Mouse (Mus musculus) erythroblast, embryonic 14.5 days (primary cell): ENCODE data around the gene Tmem72. TPM values are rescaled to one million over a fixed set of nuclear protein-coding genes. Genes with fewer than 3 reads are reported as not detected.

Experiments used
- H3K27me3 ChIP-seq: 2 replicates; pipeline ENCODE4 v1.6.1; 2012; ENCODE audit warnings: inconsistent platforms; ENCODE audit not compliant: control insufficient read depth
- H3K36me3 ChIP-seq: 2 replicates; pipeline ENCODE4 v1.6.1; 2012; ENCODE audit warnings: mild to moderate bottlenecking, inconsistent platforms; ENCODE audit not compliant: control insufficient read depth
- H3K4me1 ChIP-seq: 2 replicates; pipeline ENCODE4 v1.6.1; 2012; ENCODE audit warnings: inconsistent platforms; ENCODE audit not compliant: control insufficient read depth
- H3K4me3 ChIP-seq: replicated peaks from 2 replicates; pipeline ENCODE3; 2012; ENCODE audit warnings: moderate library complexity, mild to moderate bottlenecking, inconsistent platforms
- H3K9me3 ChIP-seq: 2 replicates; pipeline ENCODE4 v1.6.1; 2012; ENCODE audit warnings: low read length, inconsistent platforms, mixed read lengths; ENCODE audit not compliant: control insufficient read depth
- GATA1 ChIP-seq: IDR thresholded peaks from 2 replicates; pipeline ENCODE4 v1.6.1; 2012; ENCODE audit warnings: low read length, inconsistent platforms, mixed read lengths
- TAL1 ChIP-seq: IDR thresholded peaks from 3 replicates; pipeline ENCODE4 v1.6.1; 2012; ENCODE audit warnings: low read length, inconsistent platforms, mixed read lengths
- polyA plus RNA-seq: library from polyadenylated mRNA; stranded (reverse); fragments of >175 nt; gene quantifications from 2 replicates; pipeline ENCODE4 v1.2.3, GENCODE M21; 2012

The Tmem72 gene
- polyA plus RNA-seq, 1 experiment, result not detected

GRCm38 (mm10) chr6:116718361-116718760 is 1.6 kb upstream of the Tmem72 start:
- Histone ChIP-seq H3K36me3 (no peaks in the 10 kb centered on the region), H3K9me3 (no peaks in the 10 kb centered on the region), H3K27me3 (no peaks in the 10 kb centered on the region), H3K4me1 (no peaks in the 10 kb centered on the region), H3K4me3 (no peak overlapping the region)
- no peak for TF ChIP-seq GATA1
- TF ChIP-seq TAL1, result no peak

- H3K27me3 ChIP-seq, result no peaks in the 10 kb centered on the region
- no peaks in the 10 kb centered on the region for H3K36me3 ChIP-seq
- no peaks in the 10 kb centered on the region for H3K9me3 ChIP-seq
- H3K4me3 ChIP-seq, result no peak overlapping the region
- H3K4me1 ChIP-seq, result no peaks in the 10 kb centered on the region
- TF ChIP-seq TAL1 (no peak), GATA1 (no peak)
Observed at GRCm38 (mm10) chr6:116717851-116718250, 1.1 kb upstream of the Tmem72 start.

- Histone ChIP-seq H3K27me3 (no peaks in the 10 kb centered on the region), H3K4me3 (no peak overlapping the region), H3K4me1 (no peaks in the 10 kb centered on the region), H3K36me3 (no peaks in the 10 kb centered on the region), H3K9me3 (no peaks in the 10 kb centered on the region)
- TF ChIP-seq GATA1 (no peak), TAL1 (no peak)
Observed at GRCm38 (mm10) chr6:116715166-116715565, 1.5 kb downstream of the Tmem72 start.

GRCm38 (mm10) chr6:116714576-116714975 is 2.1 kb downstream of the Tmem72 start:
- TF ChIP-seq GATA1, result no peak
- no peak for TF ChIP-seq TAL1
- Histone ChIP-seq H3K27me3 (no peaks in the 10 kb centered on the region), H3K4me1 (no peaks in the 10 kb centered on the region), H3K36me3 (no peaks in the 10 kb centered on the region), H3K9me3 (no peaks in the 10 kb centered on the region), H3K4me3 (no peak overlapping the region)

GRCm38 (mm10) chr6:116713966-116714365 is 2.7 kb downstream of the Tmem72 start:
- Histone ChIP-seq H3K4me3 (no peak overlapping the region), H3K4me1 (no peaks in the 10 kb centered on the region), H3K9me3 (no peaks in the 10 kb centered on the region), H3K27me3 (no peaks in the 10 kb centered on the region), H3K36me3 (no peaks in the 10 kb centered on the region)
- no peak for TF ChIP-seq GATA1
- TF ChIP-seq TAL1, result no peak

GRCm38 (mm10) chr6:116712503-116712902 is 4.2 kb downstream of the Tmem72 start:
- H3K36me3 ChIP-seq, result no peaks in the 10 kb centered on the region
- H3K4me1 ChIP-seq, result no peaks in the 10 kb centered on the region
- no peaks in the 10 kb centered on the region for H3K9me3 ChIP-seq
- H3K4me3 ChIP-seq, result no peak overlapping the region
- TF ChIP-seq GATA1, result no peak
- no peak for TF ChIP-seq TAL1
- H3K27me3 ChIP-seq, result no peaks in the 10 kb centered on the region

- H3K4me1 ChIP-seq, result no peaks in the 10 kb centered on the region
Observed at GRCm38 (mm10) chr6:116712062-116712461, 4.7 kb downstream of the Tmem72 start.

GRCm38 (mm10) chr6:116704320-116704719 is 12.4 kb downstream of the Tmem72 start:
- H3K9me3 ChIP-seq, result no peaks in the 10 kb centered on the region
- no peaks in the 10 kb centered on the region for H3K4me1 ChIP-seq
- no peak overlapping the region for H3K4me3 ChIP-seq
- no peaks in the 10 kb centered on the region for H3K27me3 ChIP-seq
- no peaks in the 10 kb centered on the region for H3K36me3 ChIP-seq
- TF ChIP-seq GATA1, result no peak
- TF ChIP-seq TAL1, result no peak

More at GRCm38 (mm10) chr6:116712062-116712461, 4.7 kb downstream of the Tmem72 start:
- H3K9me3 ChIP-seq, result no peaks in the 10 kb centered on the region
- no peak overlapping the region for H3K4me3 ChIP-seq
- H3K36me3 ChIP-seq, result no peaks in the 10 kb centered on the region
- H3K27me3 ChIP-seq, result no peaks in the 10 kb centered on the region
- no peak for TF ChIP-seq TAL1
- no peak for TF ChIP-seq GATA1

GRCm38 (mm10) chr6:116700821-116701220 is 15.9 kb downstream of the Tmem72 start:
- no peak for TF ChIP-seq GATA1
- no peak for TF ChIP-seq TAL1
- Histone ChIP-seq H3K9me3 (no peaks in the 10 kb centered on the region), H3K36me3 (no peaks in the 10 kb centered on the region), H3K27me3 (no peaks in the 10 kb centered on the region), H3K4me1 (no peaks in the 10 kb centered on the region), H3K4me3 (no peak overlapping the region)

GRCm38 (mm10) chr6:116697896-116698425 is 18.8 kb downstream of the Tmem72 start:
- Histone ChIP-seq H3K27me3 (no peaks in the 10 kb centered on the region), H3K4me3 (no peak overlapping the region), H3K4me1 (no peaks in the 10 kb centered on the region), H3K36me3 (no peaks in the 10 kb centered on the region), H3K9me3 (no peaks in the 10 kb centered on the region)
- no peak for TF ChIP-seq TAL1
- no peak for TF ChIP-seq GATA1
